Mouse (Mus musculus) embryo, embryonic 9.5 days (tissue): ENCODE measurements around the gene Acad10.
A peak's percentile ranks its signal among the peaks of the same experiment; 100 is the strongest.
"Not testable (repeated sequence)": the region's sequence is repeated elsewhere in the genome, so short reads cannot be mapped to it uniquely, and the experiment has no call there.

Source experiments
- DNase-seq: peaks from one replicate; pipeline ENCODE4 v3.0.0-alpha.2; 2017; ENCODE audit errors: extremely low spot score

The Acad10 gene

DNA sequence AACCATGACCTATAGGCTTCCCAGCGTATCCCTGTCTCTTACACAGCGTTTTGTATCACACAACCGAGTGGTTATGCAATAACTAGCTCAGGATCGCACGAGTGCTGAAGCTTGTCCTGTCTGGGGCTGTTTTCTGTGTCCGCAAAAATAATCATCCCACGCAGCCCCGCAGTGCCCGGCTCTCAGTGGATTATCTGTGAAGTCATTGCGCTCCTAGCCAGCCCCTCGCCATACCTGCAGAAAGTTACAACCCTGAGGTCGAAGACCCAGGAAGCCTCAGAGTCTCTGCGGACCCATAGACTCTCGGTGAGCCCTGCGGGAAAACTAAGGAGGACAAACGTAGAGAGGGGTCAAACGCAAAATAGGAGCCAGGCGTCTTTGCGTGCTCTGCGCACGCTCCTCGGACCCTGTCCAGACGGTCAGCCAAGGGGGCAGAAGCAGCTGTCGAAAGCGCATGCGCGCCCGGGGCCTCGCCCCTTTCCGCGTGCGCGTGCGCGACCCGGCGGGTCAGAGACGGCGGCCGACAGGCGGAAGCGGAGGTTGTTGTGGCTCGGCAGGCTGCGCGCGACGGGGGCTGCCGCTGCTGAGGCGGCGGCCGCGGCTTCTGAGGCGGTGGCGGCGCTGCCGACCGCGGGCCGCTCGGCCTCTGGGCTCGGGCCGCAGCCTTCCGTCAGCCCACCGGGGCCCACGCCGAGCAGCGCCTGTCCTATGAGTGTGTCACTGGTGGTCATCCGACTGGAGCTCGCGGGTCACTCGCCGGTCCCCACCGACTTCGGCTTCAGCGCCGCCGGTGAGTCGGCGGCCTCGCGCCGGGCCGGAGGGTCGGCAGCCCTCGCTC lies at the start of gene Acad10, which contains the start of gene Brap:
Gene Acad10, minus strand, starts transcription at position 456 of the 838 bp plus-strand sequence.
Gene Brap, plus strand, starts transcription at position 505 of the 838 bp plus-strand sequence.
- DNase-seq = peak; percentile 96

DNA sequence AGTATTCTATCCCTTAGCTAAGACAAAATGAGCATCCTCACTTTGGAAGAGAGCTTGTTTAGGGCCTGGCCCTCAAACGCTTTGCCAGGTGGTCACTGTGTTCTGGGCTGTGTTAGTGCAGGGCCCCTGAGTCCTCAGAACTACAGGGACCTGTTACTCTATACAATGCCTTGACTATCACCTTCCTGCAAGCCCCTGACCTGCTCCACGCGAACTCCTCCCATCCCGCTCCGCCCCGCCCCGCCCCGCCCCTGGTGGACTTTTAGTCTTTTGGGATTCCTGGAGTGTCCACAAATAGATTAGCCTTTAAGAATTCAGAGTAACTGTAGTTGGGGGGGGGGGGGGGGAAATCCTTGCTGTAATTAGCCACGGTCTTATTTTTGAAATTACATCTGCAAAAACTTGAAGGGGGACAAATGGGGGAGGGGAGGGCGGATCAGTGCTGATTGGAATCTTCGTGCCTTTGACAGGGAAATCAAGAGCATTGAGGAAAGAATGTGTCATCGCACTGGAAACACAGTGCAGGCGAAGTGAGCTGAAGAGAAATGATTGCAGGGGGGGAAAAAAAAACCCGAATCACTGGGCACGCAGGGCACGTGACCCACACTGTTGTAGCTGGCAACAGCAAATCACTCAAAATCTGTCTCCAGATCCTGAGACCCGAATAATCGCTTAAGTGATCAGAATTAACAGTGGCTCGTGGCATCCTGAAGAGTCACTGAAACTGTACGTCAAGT lies 44.4 kb upstream of the Acad10 start:
- DNase-seq = peak; percentile 41

DNA sequence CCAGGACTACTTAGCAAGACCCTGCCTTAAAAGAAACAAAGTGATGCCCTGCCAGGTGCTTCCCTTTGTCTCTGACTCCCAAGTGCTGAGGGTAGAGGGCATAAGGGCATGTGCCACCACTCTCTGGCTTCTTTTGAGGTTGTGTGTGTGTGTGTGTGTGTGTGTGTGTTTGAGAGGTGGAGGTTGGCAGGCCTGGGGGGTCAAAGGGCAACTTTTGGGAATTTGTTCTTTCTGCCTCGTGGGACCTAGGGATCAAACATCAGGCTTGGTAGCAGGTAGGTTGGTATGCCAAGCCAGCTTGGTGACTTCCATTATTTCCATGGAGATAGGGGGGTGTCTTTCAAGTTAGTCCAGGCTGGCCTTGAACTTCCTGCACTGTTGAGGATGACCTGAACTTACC lies 43.0 kb upstream of the Acad10 start:
- no peak for DNase-seq

DNA sequence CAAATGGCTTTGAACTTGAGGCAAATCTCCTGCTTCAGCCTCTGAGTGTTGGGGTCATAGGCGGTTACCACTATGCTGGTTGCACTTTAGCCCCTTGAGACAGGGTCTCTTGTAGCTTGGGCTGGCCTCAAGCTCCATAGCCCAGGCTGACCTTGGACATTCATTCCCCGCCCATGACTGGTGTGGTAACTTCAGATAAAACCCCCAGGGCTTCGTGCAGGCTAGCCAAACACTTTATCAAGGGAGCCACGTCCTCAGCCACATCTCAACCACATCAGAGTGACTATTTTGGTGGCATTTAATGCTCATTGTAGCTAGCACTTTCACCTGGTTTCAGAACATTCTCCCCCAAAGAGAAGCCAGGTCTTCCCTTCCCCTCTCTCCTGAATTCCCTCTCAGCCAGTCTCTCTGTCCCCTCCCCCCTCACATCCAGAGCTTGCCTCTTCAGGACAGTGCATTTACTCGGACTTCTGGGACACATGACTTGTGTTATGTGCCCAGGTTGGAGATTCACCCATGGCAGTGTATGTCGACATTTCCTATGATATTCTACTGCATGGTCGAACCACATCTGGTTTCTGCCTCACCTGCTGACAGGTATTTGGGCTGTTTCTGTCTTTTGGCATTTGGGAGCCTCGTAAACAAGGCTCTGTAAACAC lies 40.9 kb upstream of the Acad10 start:
- DNase-seq = no peak

DNA sequence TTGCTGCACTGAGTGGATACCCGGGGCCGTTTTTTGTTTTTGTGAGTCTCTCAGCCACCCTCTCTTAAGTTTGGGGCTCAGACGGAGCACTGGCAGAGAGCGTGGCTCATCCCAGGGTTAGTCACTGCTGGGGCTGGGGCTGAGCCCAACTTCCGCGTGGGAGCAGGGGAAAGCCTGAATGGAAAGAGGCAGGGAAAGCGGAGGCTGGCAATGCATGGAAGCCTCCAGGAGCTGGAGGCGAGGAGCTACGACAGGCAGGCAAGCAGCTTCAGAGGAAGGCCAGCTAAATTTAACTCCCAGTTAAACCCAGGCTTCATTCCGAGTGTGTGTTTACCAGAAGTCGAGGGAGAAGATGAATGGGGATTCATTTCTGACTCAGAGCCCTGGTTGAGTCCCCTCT lies 40.2 kb upstream of the Acad10 start:
- no peak for DNase-seq

DNA sequence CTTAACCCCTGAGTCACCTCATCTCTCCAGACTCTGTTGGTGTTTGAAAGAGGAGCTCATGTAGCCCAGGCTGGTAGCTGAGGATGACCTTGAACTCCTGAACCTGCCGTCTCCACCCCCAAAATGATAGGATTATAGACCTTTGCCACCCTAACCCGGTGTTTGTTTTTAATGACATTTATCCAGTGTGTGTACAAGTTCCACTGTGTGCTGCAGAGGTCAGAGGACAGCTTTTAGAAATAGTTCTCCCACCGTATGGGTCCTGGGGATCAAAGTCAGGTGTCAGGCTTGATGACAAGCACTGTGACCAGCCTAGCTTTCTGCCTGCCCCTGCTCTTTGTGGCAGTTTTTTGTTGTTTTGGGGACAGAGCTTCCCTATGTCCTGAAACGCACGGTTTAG lies 39.6 kb upstream of the Acad10 start:
- DNase-seq = no peak

DNA sequence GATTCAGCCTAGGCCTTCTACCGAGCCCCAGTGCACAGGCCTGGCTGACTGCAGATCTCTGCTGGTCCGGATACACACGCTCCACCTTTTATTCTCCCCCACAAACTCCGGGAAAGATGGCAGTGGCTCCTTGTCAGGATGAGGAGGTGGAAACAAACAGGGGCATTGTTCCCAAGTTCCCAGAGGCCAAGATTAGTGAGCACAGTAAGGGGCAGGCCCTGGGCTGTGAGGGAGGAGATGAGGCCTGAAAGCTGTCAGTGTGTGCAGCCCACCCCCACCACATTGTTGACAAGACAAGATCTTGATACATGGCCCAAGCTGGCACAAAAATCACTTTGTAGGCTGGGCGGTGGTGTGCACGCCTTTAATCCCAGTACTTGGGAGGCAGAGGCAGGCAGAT lies 36.4 kb upstream of the Acad10 start:
- DNase-seq = no peak

DNA sequence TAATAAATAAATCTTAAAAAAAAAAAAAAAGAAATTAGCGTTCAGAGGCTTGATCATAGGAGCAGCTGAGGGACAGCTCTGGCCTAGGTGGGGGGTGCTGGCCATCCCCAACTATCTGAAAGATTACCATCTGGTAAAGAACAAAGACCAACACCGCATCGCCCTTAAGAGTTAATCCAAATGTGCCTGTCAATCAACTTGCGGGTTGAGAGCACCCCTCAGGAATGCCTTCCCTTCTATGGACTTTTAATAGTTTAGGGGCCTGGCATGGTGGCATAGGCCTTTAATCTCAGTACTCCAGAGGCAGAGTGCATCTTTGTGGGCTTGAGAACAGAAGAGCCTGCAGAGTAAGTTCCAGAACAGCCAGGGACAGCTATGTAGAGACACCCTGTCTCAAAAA lies 32.6 kb upstream of the Acad10 start:
- no peak for DNase-seq

DNA sequence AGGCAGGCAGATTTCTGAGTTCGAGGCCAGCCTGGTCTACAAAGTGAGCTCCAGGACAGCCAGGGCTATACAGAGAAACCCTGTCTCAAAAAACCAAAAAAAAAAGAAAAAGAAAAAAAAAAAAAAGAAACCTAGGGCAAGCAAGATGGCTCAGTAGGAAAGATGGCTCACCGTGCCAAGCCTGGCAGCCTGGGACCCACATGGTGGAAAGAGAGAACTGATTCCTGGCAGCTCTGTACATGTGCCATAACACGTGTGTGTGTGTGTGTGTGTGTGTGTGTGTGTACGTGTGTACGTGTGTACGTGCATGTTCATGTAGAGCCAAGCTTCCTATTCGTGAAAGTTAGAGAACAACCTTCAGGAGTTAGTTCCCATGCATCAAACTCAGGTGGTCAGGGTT lies 31.1 kb upstream of the Acad10 start:
- DNase-seq = not testable (repeated sequence)

DNA sequence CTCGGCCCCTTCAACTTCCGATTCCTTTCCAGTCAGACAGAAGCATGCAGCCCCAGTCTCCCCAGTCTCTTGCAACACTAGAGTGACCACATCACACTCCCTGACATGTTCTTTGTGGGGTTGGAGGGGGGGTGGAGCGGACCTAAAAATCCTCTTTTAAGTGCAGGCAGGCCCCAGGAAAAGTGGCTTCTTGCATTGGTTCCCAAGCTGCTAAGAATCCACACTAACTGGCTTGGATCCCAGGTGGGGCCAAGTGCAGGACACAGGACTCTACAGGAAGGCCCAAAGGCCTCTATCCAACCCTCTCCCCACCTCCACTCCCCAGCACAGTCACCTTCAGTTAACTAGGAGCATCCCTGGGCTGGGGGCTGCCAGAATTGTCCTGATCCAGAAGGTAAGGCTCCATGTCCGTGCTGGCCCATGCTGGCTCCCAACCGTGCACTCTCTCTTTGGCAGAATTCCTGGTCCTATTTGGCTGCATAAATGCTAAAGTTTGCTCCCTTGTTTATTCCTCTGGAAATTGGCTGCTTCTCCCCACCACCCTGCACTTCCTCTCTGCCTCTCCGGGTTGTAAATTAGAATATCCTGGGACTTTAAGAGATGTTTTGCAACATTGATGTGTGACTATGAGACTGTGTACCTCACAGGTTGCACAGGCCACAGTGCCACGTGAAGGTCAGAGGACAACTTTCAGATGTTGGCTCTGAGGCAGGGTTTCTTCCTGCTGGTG lies 30.3 kb upstream of the Acad10 start:
- no peak for DNase-seq

DNA sequence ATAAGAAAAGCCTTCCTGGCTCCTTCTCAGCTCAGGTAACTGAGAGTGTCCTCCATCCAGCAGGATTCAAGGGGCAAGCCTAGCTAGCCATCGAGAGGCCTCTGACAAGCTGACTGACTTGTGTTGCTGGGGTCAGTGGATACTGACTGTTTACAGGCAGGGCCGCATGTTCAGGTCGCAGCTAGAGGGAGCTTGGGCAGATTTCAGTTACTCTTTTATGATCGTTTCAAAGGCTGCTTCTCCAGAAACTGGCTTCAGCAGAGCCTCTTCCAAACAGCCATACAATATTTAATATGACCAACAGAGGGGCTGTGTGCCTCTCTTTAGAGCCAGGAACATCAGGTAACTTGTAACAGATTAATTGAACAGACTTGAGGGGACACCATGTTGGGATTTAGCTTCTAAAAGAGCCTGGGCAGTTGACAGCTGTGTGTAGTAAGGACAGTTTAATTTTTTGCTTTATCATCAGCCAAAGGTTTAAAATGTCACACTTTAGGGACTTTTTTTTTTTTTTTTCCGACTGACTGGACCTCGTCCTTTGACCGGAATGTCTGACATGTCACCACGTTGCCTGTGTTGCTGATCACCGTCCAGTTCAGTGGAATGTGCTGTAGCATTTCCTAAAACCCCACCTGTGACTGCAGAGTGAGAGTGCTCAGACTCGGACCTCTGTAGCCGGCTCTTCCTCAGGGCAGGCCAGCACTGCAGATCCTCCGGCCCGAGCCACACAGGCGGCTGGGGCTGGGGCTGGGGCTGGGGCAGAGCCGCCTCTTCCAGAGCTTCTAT lies 26.0 kb upstream of the Acad10 start:
- no peak for DNase-seq

DNA sequence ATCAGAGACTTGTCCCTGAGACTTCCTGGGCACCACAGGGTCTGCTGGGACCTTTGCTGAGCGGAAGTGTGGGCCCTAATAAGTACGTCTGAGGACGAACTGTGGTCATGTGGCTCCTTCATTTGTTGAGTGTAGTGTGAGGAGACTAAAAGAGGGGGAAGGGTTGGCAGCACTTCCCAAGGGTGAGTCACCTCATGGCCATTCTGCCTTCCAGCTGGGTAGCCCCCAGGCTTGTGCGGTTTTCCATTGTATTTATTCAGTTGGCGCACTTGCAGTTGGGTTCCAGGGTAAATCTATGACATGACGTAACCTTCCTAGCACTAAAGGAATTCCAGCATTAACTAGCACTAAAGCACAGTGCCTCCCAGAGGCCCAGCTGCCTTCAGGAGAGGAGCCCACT lies 25.2 kb upstream of the Acad10 start:
- DNase-seq = no peak

DNA sequence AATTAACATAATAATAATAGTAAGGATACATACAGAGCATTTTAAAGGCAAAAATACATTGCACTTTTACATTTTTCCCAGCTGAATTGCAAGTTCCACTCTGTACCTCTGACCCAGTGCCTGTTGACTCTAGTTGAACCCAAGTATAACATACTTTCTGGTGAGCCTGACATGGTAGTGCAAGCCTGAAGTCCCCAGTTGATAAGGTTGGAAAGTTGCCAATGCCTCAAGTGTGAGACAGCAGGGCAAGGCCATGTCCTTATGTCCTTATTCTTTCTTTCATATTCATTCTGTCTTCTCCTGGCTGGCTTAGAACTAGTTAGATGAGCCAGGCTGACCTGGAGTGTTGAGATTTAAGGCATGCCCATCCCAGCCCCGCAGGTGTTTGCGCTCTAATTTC lies 21.9 kb upstream of the Acad10 start:
- no peak for DNase-seq

DNA sequence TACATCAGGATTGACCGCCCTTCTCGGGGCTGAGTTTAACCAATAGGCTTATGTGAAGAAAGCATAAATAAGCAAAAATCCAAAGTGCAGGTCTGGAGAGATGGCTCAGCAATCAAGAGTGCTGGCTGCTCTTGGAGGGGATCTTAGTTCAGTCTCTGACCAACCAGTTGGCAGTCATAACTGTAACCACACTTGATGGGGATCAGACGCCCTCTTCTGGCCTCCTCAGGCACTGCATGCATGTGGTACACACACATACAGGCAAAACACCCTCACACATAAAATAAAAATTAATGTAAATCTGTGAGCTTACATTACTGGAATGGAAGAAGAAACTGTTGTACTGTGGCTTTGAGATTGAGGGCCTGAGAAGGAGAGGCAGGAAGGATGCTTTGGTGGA lies 10.1 kb upstream of the Acad10 start:
- DNase-seq = peak; percentile 8

DNA sequence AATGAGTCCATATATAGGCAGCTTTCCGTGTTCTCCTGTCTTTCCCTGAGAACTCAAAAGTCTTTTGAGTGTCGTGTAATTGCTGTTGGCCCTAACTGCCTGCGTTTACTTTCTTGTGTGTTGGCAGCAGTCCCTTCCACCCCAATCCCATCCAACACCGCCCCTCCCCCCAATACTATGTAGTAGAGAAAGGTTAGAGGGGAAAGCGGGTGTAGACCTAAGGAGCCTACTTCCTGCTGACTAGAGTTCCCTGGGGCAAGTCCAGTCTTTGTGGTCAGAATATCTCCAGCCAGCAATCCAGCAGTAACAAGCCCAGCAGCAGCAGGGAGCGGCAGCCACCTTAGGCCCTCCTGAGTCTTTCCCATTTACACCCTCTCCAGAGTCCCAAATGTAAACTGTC lies 8.1 kb upstream of the Acad10 start:
- no peak for DNase-seq

DNA sequence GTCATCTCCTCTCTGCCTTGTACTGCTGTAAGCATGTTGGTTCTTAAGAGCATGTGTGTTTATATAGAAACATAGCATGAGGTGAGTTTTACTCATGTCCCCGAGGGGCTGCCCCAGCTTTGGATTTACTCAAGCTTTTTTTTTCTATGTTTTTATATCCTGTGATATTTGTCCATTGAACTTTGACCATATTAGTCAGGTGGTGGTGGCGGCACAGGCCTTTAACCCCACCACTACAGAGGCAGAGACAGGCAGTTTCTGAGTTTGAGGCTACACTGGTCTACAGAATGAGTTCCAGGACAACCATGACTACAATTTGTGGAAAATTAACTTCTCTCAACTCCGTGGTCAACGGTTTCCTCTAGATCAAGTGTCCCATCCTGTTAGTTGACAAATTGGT lies 6.8 kb upstream of the Acad10 start:
- no peak for DNase-seq

DNA sequence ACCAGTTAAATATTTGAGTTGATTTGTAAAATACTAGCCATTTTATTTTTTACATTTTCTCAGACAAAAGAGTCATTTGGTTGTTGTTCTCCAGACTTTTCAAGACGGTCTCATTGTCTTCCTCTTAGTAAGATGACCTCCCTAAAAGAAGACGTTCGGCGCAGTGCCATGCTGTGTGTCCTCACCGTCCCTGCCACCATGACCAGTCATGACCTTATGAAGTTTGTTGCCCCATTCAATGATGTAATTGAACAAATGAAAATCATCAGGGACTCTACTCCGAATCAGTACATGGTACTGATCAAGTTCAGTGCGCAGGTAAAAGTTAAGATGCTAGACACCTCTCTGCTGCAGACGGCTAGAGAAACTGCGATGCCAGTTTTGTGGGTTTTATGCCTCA lies 4.7 kb upstream of the Acad10 start:
- DNase-seq = no peak

DNA sequence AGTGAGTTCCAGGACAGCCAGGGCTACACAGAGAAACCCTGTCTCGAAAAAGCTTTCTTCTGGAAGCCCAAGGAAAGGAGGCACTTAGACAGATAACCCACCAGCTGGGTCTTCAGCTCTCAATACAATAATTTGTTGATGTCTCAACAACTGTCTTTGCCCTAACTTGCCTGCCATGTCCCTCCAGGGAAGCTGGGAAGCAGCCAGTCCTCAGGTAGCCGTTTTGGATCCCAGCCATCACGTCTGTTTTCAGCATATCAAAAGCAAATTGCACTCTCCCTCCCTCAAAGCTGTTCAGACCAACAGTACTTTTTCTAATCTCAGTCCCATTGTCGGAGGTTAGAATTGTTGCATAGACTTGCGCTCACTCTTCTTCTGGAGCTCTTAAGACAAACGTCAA lies 3.8 kb upstream of the Acad10 start:
- no peak for DNase-seq

DNA sequence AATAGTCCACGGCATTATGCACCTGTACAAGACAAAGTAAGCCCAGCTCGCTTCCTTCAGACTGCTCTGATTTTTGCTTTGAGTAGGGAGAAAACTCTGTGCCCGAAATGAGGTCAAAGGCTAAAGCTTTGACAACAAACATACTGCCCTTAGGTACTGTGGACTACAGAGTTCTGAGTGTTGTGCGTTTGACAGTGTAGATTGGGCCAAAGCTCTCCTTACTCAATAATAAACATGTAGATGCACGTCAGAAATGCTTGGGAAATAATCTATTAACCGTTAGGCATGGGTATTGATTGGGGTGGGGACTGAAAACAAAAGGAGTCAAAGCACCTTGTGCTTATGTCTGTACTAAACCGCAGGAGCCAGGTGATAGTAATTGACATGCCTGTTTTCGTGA lies 3.1 kb upstream of the Acad10 start:
- DNase-seq = no peak

DNA sequence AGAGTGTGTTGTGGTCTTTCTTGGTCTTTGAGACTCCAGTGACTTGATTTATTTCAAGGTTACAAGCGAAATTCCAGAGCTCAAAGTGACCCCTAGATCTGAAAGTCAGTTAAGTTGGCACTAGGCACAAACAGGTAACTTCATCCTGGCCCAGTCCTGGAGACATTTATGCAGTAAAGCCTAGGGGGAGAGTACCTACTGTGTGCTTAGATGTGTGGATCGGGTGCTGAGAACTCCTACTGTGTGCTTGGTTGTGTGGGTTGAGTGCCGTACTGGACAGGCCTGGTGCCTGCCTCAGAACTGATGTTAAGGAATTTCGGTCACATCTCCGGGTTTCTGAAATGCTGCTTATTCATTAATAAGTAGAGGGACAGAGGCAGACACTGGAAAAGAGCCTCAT lies 1.2 kb upstream of the Acad10 start:
- no peak for DNase-seq

DNA sequence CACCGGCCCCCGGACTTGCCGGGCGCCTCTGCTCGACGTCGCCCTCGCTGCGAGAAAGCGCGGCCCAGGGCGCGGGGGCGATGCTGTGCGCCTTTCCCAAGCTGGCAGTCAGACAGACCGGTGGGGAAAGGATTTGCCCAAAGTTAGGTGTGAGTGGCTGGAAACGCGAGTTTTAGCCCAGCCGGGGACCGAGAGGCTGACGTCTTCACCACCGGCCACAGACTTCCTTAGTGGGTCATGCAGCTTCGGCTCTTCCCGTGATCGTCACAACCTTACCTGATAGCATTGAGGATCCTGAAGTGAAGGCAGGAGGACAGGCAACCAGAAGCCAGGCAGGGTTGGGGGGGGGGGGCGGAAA lies 562 bp upstream of the Acad10 start:
- DNase-seq = peak; percentile 44
